Mouse (Mus musculus): ENCODE results near the gene Scnm1.

DNA sequence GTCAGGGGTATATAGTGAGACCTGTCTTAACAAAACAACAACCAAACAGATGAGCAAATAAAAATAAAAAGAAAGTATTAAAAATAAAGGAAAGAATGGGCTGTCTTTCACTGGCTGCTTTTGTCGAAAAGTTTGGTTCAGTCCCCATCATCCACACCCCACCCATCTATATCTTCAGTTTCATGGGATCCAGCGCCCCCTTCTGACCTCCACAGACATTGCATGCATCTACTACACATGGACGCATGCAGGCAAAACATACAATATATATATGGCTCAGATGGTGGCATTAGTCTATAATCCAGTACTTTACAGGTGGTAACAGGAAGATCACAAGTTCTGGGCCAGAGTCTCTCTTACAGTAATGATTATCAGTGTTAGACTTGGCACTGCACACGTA lies 20.1 kb upstream of the Scnm1 start:
- peak; percentile 70 for TF ChIP-seq CTCF (IDR thresholded peaks at IDR 0.05)
- no peak for TF ChIP-seq POLR2A (IDR thresholded peaks at IDR 0.05; ENCODE audit: insufficient read depth, low read depth, low read length)
